ENCODE assay signal across 8 mouse cellular contexts in the genomic region with DNA sequence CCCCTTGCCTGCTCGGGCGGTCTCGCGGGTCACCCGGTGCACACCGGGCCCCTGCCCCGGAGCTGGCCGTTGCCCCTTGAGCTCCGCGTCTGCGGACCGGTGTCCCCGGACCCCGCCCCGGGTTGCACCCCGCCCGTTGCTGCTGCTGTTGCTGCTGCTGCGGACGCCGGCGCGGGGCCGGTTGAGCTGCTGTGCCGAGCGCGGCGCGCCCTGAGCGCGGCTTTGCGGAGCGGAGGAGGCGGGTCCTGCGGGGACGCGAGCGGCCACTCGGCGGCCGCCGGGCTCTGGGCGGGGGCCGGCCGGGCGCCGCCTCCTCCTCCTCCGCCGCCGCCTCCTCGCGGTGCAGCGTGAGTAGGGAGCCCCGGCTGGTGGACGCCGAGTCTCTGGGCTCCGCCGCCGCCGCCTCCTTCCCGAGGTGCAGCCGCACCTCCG. TPM values are rescaled to one million over a fixed set of nuclear protein-coding genes. Genes with fewer than 3 reads are reported as not detected.
DNase-seq lines count a peak whose midpoint lies in the region; ATAC-seq and TF ChIP-seq lines count a peak whose summit lies in the region.

No protein-coding gene starts in this region.

- H3K4me2 ChIP-seq in hindbrain, embryonic 16.5 days (ENCODE audit: low read length) = peak overlapping the region; percentile 82

- H3K4me1 ChIP-seq in hindbrain, embryonic 16.5 days (ENCODE audit: control insufficient read depth, insufficient read depth, low read depth, low read length) = peaks cover 6% of the 10 kb centered on the region

- peak overlapping the region; percentile 97 for H3K9ac ChIP-seq in hindbrain, embryonic 16.5 days (ENCODE audit: low read depth, low read length)

- peak; percentile 46; the same call in 1 of the 2 replicates for TF ChIP-seq CTCF in gastrocnemius, adult 2 months (IDR thresholded peaks at IDR 0.05)

- intact Hi-C loops in gastrocnemius, adult 2 months (cut with DNase I) = loop anchor here (5.0 to 10.0 kb wide), 5 partner anchors 57 to 420 kb away; a partner anchor contains a TSS

- peak overlapping the region; percentile 100 for H3K27ac ChIP-seq in gastrocnemius, adult 2 months
- peak overlapping the region; percentile 99 for H3K27ac ChIP-seq in hindbrain, embryonic 16.5 days (ENCODE audit: low read depth, low read length)

- 0% methylated on average over 30 of the region's 62 CpGs for WGBS in hindbrain, embryonic 16.5 days

- ATAC-seq in common myeloid progenitor, adult 5-6 weeks (replicated peaks; ENCODE audit: low read depth, poor library complexity, severe bottlenecking) = peak; percentile 48
- ATAC-seq in hindbrain, embryonic 16.5 days = peak; percentile 83
- ATAC-seq in megakaryocyte, adult 5-6 weeks (ENCODE audit: poor library complexity, severe bottlenecking) = peak; percentile 65

- peak overlapping the region; percentile 81 for H3K4me3 ChIP-seq in gastrocnemius, adult 2 months
- H3K4me3 ChIP-seq in hindbrain, embryonic 16.5 days (ENCODE audit: low read length) = peak overlapping the region; percentile 98

- no peaks in the 10 kb centered on the region for H3K9me3 ChIP-seq in hindbrain, embryonic 16.5 days (ENCODE audit: control insufficient read depth, low read length)

- no peaks in the 10 kb centered on the region for H3K36me3 ChIP-seq in hindbrain, embryonic 16.5 days (ENCODE audit: control insufficient read depth, insufficient read depth, low read length)

- peak; percentile 94 for DNase-seq in adrenal gland, adult 2 months
- peak; percentile 93 for DNase-seq in gastrocnemius, adult 2 months
- DNase-seq in left cerebral cortex, adult 8-10 months (ENCODE audit: low spot score in 2 of 2) = peak; percentile 70 to 77
- DNase-seq in right cerebral cortex, adult 18-20 months = peak; percentile 84
- DNase-seq in thymus, postnatal 10 days (ENCODE audit: low spot score in 2 of 2) = no peak

- H3K27me3 ChIP-seq in hindbrain, embryonic 16.5 days (replicated peaks; ENCODE audit: control insufficient read depth, insufficient read depth, low read length) = no peaks in the 10 kb centered on the region; the same call in 1 of the 2 replicates

RNA-seq across cellular contexts. Expression of a gene that starts 0.6 kb away (rescaled TPM):
- 10 to 100 TPM; 41.6 to 49.3 TPM for total RNA-seq in adrenal gland, adult 2 months (2021)
- 2.6 and 3.1 TPM in 2 replicates for polyA plus RNA-seq in adrenal gland, adult 2 months (2012; rRNA removed)
- total RNA-seq in common myeloid progenitor, adult 5-6 weeks (2017) = 32.4 and 55.2 TPM in 2 replicates
- 10 to 100 TPM; 74.7 to 79.0 TPM for total RNA-seq in gastrocnemius, adult 2 months (2021)
- polyA plus RNA-seq in hindbrain, embryonic 16.5 days (2015; fragmentation: Nextera tagmentation; extraction: Ambion mirVana) = 308 and 330 TPM in 2 replicates
- 100 to 1,000 TPM; 728 to 813 (median 766) TPM for total RNA-seq in left cerebral cortex, adult 8-10 months (2022)
- total RNA-seq in megakaryocyte, adult 5-6 weeks (2015) = 81.2 and 94.2 TPM in 2 replicates
- total RNA-seq in megakaryocyte, adult 5-6 weeks (2017) = 118 and 132 TPM in 2 replicates

Comparison
In these comparisons a context has a peak if more than half of its experiments do, and no peak if none do; other contexts are left out.
1. DNase-seq: peak in adrenal gland, adult 2 months (single experiment), gastrocnemius, adult 2 months (single experiment), left cerebral cortex, adult 8-10 months (2 of 2) and right cerebral cortex, adult 18-20 months (single experiment); none in thymus, postnatal 10 days (0 of 2).
2. RNA of a gene that starts 0.6 kb away (total RNA-seq): 728 to 813 TPM in left cerebral cortex, adult 8-10 months; 81.2 to 132 TPM in megakaryocyte, adult 5-6 weeks, 74.7 to 79.0 TPM in gastrocnemius, adult 2 months, 41.6 to 49.3 TPM in adrenal gland, adult 2 months and 32.4 to 55.2 TPM in common myeloid progenitor, adult 5-6 weeks; every median in the first group is over 4 times any median in the second.
3. Peak in every context shown above with its lines, with median percentiles within 50 percentile points of each other: ATAC-seq.